Mouse (Mus musculus) midbrain, embryonic 10.5 days (tissue): ENCODE results near the gene Gal3st1. TPM values are rescaled to one million over a fixed set of nuclear protein-coding genes. Genes with fewer than 3 reads are reported as not detected.

Experiments used
- DNase-seq: peaks from one replicate; pipeline ENCODE4 v3.0.0-alpha.2; 2017; ENCODE audit warnings: low spot score
- H3K27ac ChIP-seq: fragments of 300-500 bp; sonication (generic); replicated peaks from 2 replicates; pipeline ENCODE4 v1.5.1; 2016; ENCODE audit warnings: mild to moderate bottlenecking
- H3K27me3 ChIP-seq: fragments of 300-500 bp; sonication (generic); 2 replicates; pipeline ENCODE4 v1.6.1; 2016; ENCODE audit warnings: low read depth, mild to moderate bottlenecking; ENCODE audit not compliant: poor library complexity, severe bottlenecking
- H3K36me3 ChIP-seq: fragments of 300-500 bp; sonication (generic); 2 replicates; pipeline ENCODE4 v1.6.1; 2016; ENCODE audit warnings: mild to moderate bottlenecking, moderate library complexity
- H3K4me1 ChIP-seq: fragments of 300-500 bp; sonication (generic); 2 replicates; pipeline ENCODE4 v1.6.1; 2016
- H3K4me3 ChIP-seq: fragments of 300-500 bp; sonication (generic); 2 replicates; pipeline ENCODE4 v1.5.1; 2016; ENCODE audit warnings: mild to moderate bottlenecking, moderate library complexity
- H3K9me3 ChIP-seq: fragments of 300-500 bp; sonication (generic); replicated peaks from 2 replicates; pipeline ENCODE4 v1.6.1; 2016; ENCODE audit warnings: mild to moderate bottlenecking
- WGBS: fragments of 180-500 bp; shearing (Covaris S2); methylation state at CpG from one replicate; pipeline ENCODE4 v1.1.7; 2016; 5-methylcytosine and 5-hydroxymethylcytosine counted together
- polyA plus RNA-seq: library from polyadenylated mRNA; unstranded; fragments of >200 nt; fragmentation: Nextera tagmentation; extraction: Ambion mirVana; gene quantifications from 2 replicates; pipeline ENCODE4 v1.2.1, GENCODE M21; 2016

Gal3st1 gene
- polyA plus RNA-seq, 1 experiment from 2014 or later, result 0.16 TPM

GRCm38 (mm10) chr11:4027561-4028334 lies 44.3 kb downstream of the Gal3st1 start:
- DNase-seq, result no peak
- 82% methylated on average over 9 of the region's 9 CpGs for WGBS
- no peaks in the 10 kb centered on the region; the same call in 1 of the 2 replicates for H3K4me1 ChIP-seq

GRCm38 (mm10) chr11:4029343-4029742 lies 45.9 kb downstream of the Gal3st1 start:
- Histone ChIP-seq H3K36me3 (no peaks in the 10 kb centered on the region), H3K9me3 (peaks cover 4% of the 10 kb centered on the region; the same call in 1 of the 2 replicates), H3K27me3 (peaks cover 9% of the 10 kb centered on the region), H3K4me3 (no peak overlapping the region), H3K27ac (no peak overlapping the region), H3K4me1 (no peaks in the 10 kb centered on the region; the same call in 1 of the 2 replicates)
- DNase-seq, result no peak
- 65% methylated on average over 4 of the region's 4 CpGs for WGBS

More at GRCm38 (mm10) chr11:4027561-4028334, 44.3 kb downstream of the Gal3st1 start:
- no peak overlapping the region for H3K4me3 ChIP-seq
- peaks cover 4% of the 10 kb centered on the region; the same call in 1 of the 2 replicates for H3K9me3 ChIP-seq
- H3K36me3 ChIP-seq, result no peaks in the 10 kb centered on the region
- H3K27ac ChIP-seq, result no peak overlapping the region
- H3K27me3 ChIP-seq, result peaks cover 9% of the 10 kb centered on the region

- H3K27ac ChIP-seq, result no peak within 1 kb of the TSS; the same call in 1 of the 2 replicates
- H3K27me3 ChIP-seq, result peaks cover 9% of the 10 kb centered on the region
- no peak for DNase-seq
- no peaks in the 10 kb centered on the region; the same call in 1 of the 2 replicates for H3K4me1 ChIP-seq
- H3K9me3 ChIP-seq, result peaks cover 4% of the 10 kb centered on the region; the same call in 1 of the 2 replicates
- no peaks in the 10 kb centered on the region for H3K36me3 ChIP-seq
- H3K4me3 ChIP-seq, result no peak within 1 kb of the TSS
- 42% methylated on average over 16 of the region's 16 CpGs for WGBS
Observed at GRCm38 (mm10) chr11:4031126-4031941, 47.9 kb downstream of the Gal3st1 start, which contains the start of gene Sec14l4. Sec14l4 (plus strand) TSS chr11:4031462.

GRCm38 (mm10) chr11:4031961-4032360 lies 48.5 kb downstream of the Gal3st1 start:
- Histone ChIP-seq H3K4me3 (no peak overlapping the region), H3K9me3 (peaks cover 4% of the 10 kb centered on the region; the same call in 1 of the 2 replicates), H3K4me1 (no peaks in the 10 kb centered on the region; the same call in 1 of the 2 replicates), H3K27me3 (peaks cover 9% of the 10 kb centered on the region), H3K36me3 (no peaks in the 10 kb centered on the region), H3K27ac (no peak overlapping the region)
- WGBS, result 40% methylated on average over 12 of the region's 12 CpGs
- no peak for DNase-seq

- Histone ChIP-seq H3K4me3 (no peak overlapping the region), H3K9me3 (peaks cover 4% of the 10 kb centered on the region; the same call in 1 of the 2 replicates), H3K36me3 (no peaks in the 10 kb centered on the region), H3K4me1 (no peaks in the 10 kb centered on the region; the same call in 1 of the 2 replicates), H3K27ac (no peak overlapping the region), H3K27me3 (peaks cover 9% of the 10 kb centered on the region)
- WGBS, result 73% methylated on average over 7 of the region's 7 CpGs
- no peak for DNase-seq
Observed at GRCm38 (mm10) chr11:4033471-4033870, 50.0 kb downstream of the Gal3st1 start.

- H3K27ac ChIP-seq, result no peak overlapping the region
- H3K36me3 ChIP-seq, result no peaks in the 10 kb centered on the region
- no peaks in the 10 kb centered on the region; the same call in 1 of the 2 replicates for H3K4me1 ChIP-seq
- H3K27me3 ChIP-seq, result peaks cover 9% of the 10 kb centered on the region
- no peak overlapping the region for H3K4me3 ChIP-seq
- DNase-seq, result no peak
- WGBS, result 86% methylated on average over 4 of the region's 4 CpGs
- peaks cover 4% of the 10 kb centered on the region; the same call in 1 of the 2 replicates for H3K9me3 ChIP-seq
Observed at GRCm38 (mm10) chr11:4034169-4034568, 50.7 kb downstream of the Gal3st1 start.

GRCm38 (mm10) chr11:4035116-4035892 lies 51.9 kb downstream of the Gal3st1 start:
- H3K27me3 ChIP-seq, result peaks cover 9% of the 10 kb centered on the region
- no peaks in the 10 kb centered on the region for H3K36me3 ChIP-seq
- H3K4me3 ChIP-seq, result no peak overlapping the region
- no peaks in the 10 kb centered on the region; the same call in 1 of the 2 replicates for H3K4me1 ChIP-seq
- no peak overlapping the region for H3K27ac ChIP-seq
- DNase-seq, result no peak
- H3K9me3 ChIP-seq, result no peaks in the 10 kb centered on the region
- WGBS, result 76% methylated on average over 18 of the region's 18 CpGs

GRCm38 (mm10) chr11:4035916-4036315 lies 52.5 kb downstream of the Gal3st1 start:
- H3K36me3 ChIP-seq, result no peaks in the 10 kb centered on the region
- H3K4me3 ChIP-seq, result no peak overlapping the region
- H3K27me3 ChIP-seq, result peaks cover 9% of the 10 kb centered on the region
- DNase-seq, result no peak
- no peaks in the 10 kb centered on the region; the same call in 1 of the 2 replicates for H3K4me1 ChIP-seq
- H3K9me3 ChIP-seq, result no peaks in the 10 kb centered on the region
- WGBS, result 90% methylated on average over 6 of the region's 6 CpGs
- no peak overlapping the region for H3K27ac ChIP-seq

GRCm38 (mm10) chr11:4036365-4037084 lies 53.1 kb downstream of the Gal3st1 start:
- no peak for DNase-seq
- H3K4me1 ChIP-seq, result no peaks in the 10 kb centered on the region; the same call in 1 of the 2 replicates
- peaks cover 5% of the 10 kb centered on the region for H3K27me3 ChIP-seq
- no peak overlapping the region for H3K27ac ChIP-seq
- H3K4me3 ChIP-seq, result no peak overlapping the region
- no peaks in the 10 kb centered on the region for H3K9me3 ChIP-seq
- H3K36me3 ChIP-seq, result no peaks in the 10 kb centered on the region
- 75% methylated on average over 9 of the region's 9 CpGs for WGBS

GRCm38 (mm10) chr11:4039951-4040350 lies 56.5 kb downstream of the Gal3st1 start:
- Histone ChIP-seq H3K36me3 (no peaks in the 10 kb centered on the region), H3K9me3 (no peaks in the 10 kb centered on the region), H3K4me3 (no peak overlapping the region), H3K27ac (no peak overlapping the region), H3K27me3 (no peaks in the 10 kb centered on the region), H3K4me1 (no peaks in the 10 kb centered on the region)
- DNase-seq, result no peak
- WGBS, result 94% methylated on average over 4 of the region's 4 CpGs

- no peak overlapping the region for H3K4me3 ChIP-seq
- no peak overlapping the region for H3K27ac ChIP-seq
- H3K36me3 ChIP-seq, result no peaks in the 10 kb centered on the region
- WGBS, result 79% methylated on average over 6 of the region's 6 CpGs
- no peaks in the 10 kb centered on the region for H3K27me3 ChIP-seq
- no peaks in the 10 kb centered on the region for H3K4me1 ChIP-seq
- no peaks in the 10 kb centered on the region for H3K9me3 ChIP-seq
- DNase-seq, result no peak
Observed at GRCm38 (mm10) chr11:4041123-4041625, 57.7 kb downstream of the Gal3st1 start.
